Mouse (Mus musculus) erythroid progenitor cell, adult 5-6 weeks (primary cell): ENCODE measurements around the gene Vmn2r3. TPM values are rescaled to one million over a fixed set of nuclear protein-coding genes. Genes with fewer than 3 reads are reported as not detected.
"Not testable (repeated sequence)": the region's sequence is repeated elsewhere in the genome, so short reads cannot be mapped to it uniquely, and the experiment has no call there.

ENCODE experiments used
- ATAC-seq: replicated peaks from 2 replicates; pipeline ENCODE4 v1.8.0; 2016; ENCODE audit warnings: moderate number of reproducible peaks, mild to moderate bottlenecking, moderate TSS enrichment, inconsistent platforms; ENCODE audit not compliant: poor library complexity, low FRiP score, severe bottlenecking
- total RNA-seq, 2 experiments: library from RNA; stranded (forward) in 1 of 2; stranded (reverse) in 1 of 2; fragments of 150-400 nt in 1 of 2; fragments of 186-747, 209-891 nt in 1 of 2; gene quantifications; 2 replicates each; pipeline versions ENCODE4 v1.2.3 to v1.2.4; 2015 to 2017; ENCODE audit warnings: low replicate concordance in 2 of 2

The Vmn2r3 gene
- total RNA-seq (2015; ENCODE audit: low replicate concordance): not detected in 2 replicates
- not detected in 2 replicates for total RNA-seq (2017; ENCODE audit: low replicate concordance)

DNA sequence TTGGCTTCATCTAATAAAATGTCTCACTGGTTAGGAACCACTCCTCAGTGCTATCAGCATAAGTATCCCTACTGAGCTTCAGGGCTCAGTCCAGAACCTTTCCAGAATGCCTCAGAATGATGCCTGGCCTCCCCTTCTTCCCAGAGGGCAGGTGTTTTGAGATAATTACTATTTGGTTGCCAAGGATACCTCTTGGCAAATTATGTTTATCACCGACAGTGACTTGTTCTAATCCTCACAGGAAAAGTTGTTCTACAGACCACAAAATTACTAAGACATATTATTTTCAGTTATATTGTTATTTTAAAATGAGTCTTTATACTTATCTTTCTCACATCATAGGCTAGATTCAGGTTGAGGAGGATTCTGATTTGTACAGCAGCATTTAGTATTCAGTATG, at the start of gene Vmn2r3:
TSS of gene Vmn2r3 (minus strand) at position 101 of the 400 bp plus-strand sequence.
- ATAC-seq: no peak

DNA sequence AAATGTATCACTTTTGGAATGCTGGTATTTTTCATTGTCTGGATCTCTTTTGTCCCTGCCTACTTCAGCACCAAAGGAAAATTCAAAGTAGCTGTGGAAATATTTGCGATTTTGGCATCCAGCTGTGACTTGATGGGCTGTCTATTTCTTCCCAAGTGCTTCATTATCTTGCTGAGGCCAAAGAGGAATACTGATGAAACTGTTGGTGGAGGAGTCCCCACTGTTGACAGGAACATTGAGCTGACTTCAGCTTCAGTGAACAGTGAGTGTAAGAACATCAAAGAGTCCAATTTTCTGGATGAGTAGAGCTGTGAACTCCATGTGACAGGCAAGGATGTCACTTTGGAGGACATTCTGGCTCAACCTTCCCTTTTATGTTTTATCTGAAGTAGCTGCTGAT, 43.0 kb upstream of the Vmn2r3 start:
- no peak for ATAC-seq

DNA sequence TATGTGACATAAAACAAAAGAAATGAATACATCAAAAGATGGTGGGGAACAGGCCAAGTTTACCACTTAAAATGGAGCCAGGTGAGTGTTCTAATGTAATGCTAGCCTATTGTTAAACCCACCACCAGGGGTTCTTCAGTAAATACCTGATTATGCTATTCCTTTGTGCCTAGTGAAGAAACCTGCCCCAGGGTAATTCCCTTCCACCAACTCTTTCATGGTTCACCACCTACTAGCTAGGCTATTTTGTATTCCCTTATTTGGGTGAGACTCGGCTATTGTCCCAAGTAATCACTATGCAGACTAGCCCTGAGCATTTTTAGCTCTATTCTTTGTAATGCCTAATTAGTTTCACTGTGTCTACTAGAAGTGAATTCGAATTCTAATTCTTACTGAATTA, 32.3 kb upstream of the Vmn2r3 start:
- ATAC-seq: no peak

DNA sequence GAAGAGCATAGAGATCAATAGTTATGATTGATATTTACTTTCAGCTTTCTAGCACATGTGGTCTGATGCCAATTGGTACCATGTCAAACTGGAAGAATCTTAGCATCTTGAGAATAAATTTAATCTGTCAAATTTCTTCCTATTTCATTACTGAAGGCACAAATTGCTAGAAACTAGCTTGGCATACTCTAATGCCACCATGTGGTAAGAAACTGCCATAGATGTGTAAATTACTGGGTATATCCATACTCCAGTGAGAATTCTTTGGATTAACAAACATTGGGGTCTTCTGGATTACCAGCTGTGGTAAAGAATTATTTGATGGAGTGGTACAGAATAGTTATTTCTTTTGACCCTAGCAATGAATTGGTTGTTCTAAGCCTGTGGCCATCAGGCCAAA, 17.3 kb upstream of the Vmn2r3 start:
- no peak for ATAC-seq

DNA sequence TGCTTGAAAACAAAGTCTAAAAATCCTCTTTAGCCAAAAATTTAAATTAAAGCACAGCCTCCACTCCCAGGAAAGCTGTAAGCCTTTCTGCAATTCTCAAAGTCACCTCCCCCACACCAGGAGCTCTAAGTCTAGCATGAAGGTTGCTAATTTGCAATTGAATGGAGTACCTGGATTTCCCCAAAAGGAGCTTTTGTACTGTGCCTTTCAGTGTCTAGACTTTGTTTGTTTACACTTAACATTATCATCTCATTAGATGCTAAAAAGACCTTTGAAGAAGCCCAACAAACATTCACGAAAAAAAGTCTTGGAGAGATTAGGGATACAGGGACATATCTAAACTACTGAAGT, 23.8 kb downstream of the Vmn2r3 start:
- no peak for ATAC-seq

DNA sequence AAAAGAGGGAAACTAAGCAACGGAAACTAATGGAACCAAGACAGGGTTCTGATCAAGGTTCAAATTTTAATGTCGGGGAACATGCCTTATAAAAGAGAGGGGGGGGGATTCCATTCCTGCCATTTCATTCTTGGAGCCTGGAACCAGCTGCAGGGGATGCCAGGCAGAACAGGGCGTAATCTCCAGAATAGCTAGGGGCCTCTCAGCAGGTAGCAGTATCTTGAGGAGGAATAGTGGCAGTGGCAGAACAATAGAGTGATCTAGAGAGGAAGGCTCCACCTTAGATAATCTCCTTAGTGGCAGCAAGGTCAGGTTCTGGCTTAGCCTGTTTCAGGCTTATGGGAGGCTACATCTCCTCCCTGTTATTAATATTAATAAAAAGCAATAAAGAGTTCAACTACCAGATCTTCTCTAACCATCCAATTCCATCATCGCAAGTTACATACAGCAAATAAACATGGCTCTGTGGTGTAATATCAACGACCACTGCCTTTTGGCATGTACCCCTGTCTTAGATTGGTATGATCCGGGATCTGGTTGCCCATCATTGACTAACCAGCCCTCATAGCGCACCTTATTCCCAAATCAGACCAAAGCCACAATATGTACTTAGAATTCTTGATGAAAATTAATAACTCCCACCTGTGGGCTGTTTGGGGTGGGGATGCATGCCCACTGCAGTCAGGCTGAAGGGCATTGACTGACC, 24.3 kb downstream of the Vmn2r3 start:
- ATAC-seq: not testable (repeated sequence)

DNA sequence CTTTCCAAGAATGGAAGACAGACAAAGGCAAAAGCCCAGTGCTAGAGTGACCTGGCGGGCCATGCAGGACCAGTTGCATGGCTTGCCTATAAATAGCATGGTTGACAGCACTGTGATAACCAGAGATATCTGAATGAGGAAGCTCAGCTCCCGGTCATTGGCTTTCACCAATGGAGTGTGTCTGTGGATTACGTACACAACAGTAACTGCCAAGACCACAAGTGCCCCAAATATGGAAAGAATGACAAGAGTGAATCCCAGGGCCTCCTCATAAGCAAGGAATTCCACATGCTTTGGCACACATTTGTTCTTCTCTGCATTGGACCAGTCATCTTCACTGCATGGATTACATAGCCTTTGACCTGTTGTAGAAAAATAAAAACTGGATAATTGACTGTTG, 29.9 kb downstream of the Vmn2r3 start:
- ATAC-seq: no peak

DNA sequence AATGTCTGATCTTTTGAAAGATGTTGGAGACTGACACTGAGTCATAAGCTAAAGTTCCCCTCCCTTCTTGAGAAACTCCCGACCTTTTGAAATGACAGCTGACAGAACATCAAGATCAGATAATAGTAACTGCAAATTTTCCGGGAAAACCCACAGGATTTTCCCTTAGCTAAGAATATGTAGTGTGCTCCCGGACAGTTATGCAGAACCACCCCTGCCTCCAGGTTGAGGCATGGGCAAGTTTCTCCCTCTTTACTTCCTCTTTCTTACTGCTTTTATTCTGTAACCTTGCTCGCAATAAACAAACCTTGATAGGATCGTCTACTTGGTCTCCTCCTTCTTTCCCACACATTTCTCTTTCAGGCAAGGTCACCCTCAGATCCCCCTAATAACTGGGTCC, 37.9 kb downstream of the Vmn2r3 start:
- ATAC-seq: no peak

DNA sequence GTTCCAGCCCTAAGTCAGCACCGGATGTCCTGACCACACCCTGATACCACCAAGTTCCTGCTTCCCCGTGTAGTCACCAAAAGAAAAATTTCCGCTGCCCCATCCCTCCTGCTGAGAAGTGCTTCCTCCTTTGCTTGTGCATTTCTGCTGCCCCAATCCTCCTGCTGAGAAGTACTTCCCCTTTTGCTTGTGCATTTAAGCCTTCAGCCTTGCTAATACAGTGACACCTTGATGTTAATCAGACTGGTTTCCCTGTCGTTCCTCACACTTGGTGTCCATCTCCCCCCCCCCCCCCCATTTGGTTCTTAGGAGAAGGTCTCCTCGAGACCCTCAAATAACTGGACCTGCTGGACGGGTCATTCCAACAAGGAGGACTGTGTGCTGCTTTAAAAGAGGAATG, 39.0 kb downstream of the Vmn2r3 start:
- not testable (repeated sequence) for ATAC-seq

DNA sequence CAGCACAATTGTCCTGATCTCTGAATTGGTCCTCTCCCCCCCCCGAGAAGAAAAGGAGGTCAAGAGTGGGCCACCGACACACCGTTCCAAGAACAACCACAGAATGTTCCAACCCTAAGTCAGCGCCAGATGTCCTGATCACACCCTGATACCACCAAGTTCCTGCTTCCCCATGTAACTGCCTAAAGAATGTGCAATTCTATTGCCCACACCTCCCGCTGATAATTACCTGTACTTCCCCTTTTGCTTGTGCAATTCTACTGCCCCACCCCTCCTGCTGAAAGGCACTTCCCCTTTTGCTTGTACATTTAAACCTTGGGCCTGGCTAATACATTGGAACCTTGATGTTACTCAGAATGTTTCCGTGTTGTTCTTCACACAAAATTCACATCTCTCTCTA, 54.0 kb downstream of the Vmn2r3 start:
- ATAC-seq: not testable (repeated sequence)

DNA sequence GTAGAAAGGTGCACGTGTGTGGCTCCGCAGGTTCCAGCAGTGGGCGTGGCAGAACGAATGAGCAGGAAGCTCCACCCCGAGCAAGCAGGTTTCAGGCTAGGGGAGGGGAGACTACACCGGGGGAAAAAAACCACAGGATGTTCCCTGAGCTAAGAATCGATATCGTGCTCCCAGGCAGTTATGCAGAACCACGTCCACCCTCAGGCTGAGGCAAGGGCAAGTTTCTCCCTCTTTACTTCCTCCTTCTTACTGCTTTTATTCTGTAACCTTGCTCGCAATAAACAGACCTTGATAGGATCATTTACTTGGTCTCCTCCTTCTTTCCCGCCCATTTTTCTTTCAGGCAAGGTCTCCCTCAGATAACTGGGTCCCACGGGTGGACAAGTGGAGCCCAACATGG, 55.9 kb downstream of the Vmn2r3 start:
- not testable (repeated sequence) for ATAC-seq

DNA sequence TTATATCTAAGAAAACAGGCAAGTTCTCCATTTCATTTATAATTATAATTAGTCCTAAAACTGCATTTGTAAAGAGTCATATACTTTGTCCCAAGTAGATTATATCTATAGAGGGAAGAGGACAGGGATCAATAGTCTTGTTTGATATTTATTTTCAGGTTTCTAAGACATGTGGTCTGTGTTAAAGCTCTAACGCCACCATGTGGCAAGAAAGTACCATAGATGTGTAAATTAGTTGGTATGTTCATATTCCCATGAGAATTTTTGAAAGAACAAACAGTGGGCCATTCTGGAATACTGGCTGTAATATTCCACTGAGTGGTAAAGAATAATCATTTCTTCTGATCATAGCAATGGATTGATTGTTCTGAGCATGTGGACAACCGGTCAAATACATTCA, 62.3 kb downstream of the Vmn2r3 start:
- ATAC-seq: no peak

Other genes starting within 250 kb of the Vmn2r3 start
- 1.4 TPM in 1 of 2 replicates, not detected in the other for gene Vmn2r1, start 208.2 kb downstream of the Vmn2r3 start, total RNA-seq (2015; ENCODE audit: low replicate concordance)
- gene Vmn2r1, start 208.2 kb downstream of the Vmn2r3 start, total RNA-seq (2017; ENCODE audit: low replicate concordance): not detected in 2 replicates
- gene Vmn2r2, start 147.8 kb downstream of the Vmn2r3 start, total RNA-seq (2015; ENCODE audit: low replicate concordance): not detected in 2 replicates
- gene Vmn2r2, start 147.8 kb downstream of the Vmn2r3 start, total RNA-seq (2017; ENCODE audit: low replicate concordance): not detected in 2 replicates
- gene Vmn2r4, start 125.7 kb upstream of the Vmn2r3 start, total RNA-seq (2015; ENCODE audit: low replicate concordance): not detected in 2 replicates
- gene Vmn2r4, start 125.7 kb upstream of the Vmn2r3 start, total RNA-seq (2017; ENCODE audit: low replicate concordance): not detected in 2 replicates
- gene Vmn2r5, start 220.1 kb upstream of the Vmn2r3 start, total RNA-seq (2015; ENCODE audit: low replicate concordance): not detected in 2 replicates
- not detected in 2 replicates for gene Vmn2r5, start 220.1 kb upstream of the Vmn2r3 start, total RNA-seq (2017; ENCODE audit: low replicate concordance)